Mouse (Mus musculus) heart, adult 8-10 months (tissue): ENCODE measurements around the gene Gm10318. TPM values are rescaled to one million over a fixed set of nuclear protein-coding genes. Genes with fewer than 3 reads are reported as not detected.

ENCODE experiments used
- DNase-seq: peaks from one replicate; pipeline ENCODE4 v3.0.0; 2022; ENCODE audit warnings: low spot score
- total RNA-seq, 4 experiments: library from RNA; stranded (reverse); gene quantifications; 2 replicates each; pipeline ENCODE4 v1.2.4; 2022

The Gm10318 gene
- total RNA-seq, 4 experiments from 2014 or later = not detected

GRCm38 (mm10) chr10:77890987-77891565 lies 38.4 kb downstream of the Gm10318 start:
- no peak for DNase-seq

GRCm38 (mm10) chr10:77895562-77895961 lies 42.9 kb downstream of the Gm10318 start:
- no peak for DNase-seq

- DNase-seq = no peak
These were observed 47.5 kb downstream of the Gm10318 start for GRCm38 (mm10) chr10:77900126-77900525.

- no peak for DNase-seq
These were observed 48.5 kb downstream of the Gm10318 start for GRCm38 (mm10) chr10:77900903-77901818.

GRCm38 (mm10) chr10:77901871-77902210 lies 49.2 kb downstream of the Gm10318 start:
- no peak for DNase-seq

GRCm38 (mm10) chr10:77902211-77902893 lies 49.7 kb downstream of the Gm10318 start, which contains the start of gene Lrrc3:
TSS of gene Lrrc3 (minus strand) at chr10:77902536.
- no peak for DNase-seq

GRCm38 (mm10) chr10:77902894-77903715 lies 50.4 kb downstream of the Gm10318 start:
- DNase-seq = no peak

Other genes starting within 250 kb of the Gm10318 start
- 10 to 100 TPM; 59.3 to 76.7 (median 67.5) TPM for gene Sumo3, start 246.8 kb upstream of the Gm10318 start, total RNA-seq
- 10 to 100 TPM in 3 of 4 experiments, 1 to 10 TPM in 1; 8.3 to 15.8 (median 13.9) TPM for gene Gm49325, start 246.7 kb upstream of the Gm10318 start, total RNA-seq
- gene Ube2g2, start 230.6 kb upstream of the Gm10318 start, total RNA-seq = 10 to 100 TPM; 78.9 to 82.9 (median 81.2) TPM
- gene Tspear, start 166.3 kb upstream of the Gm10318 start, total RNA-seq = not detected
- gene Gm19402, start 162.1 kb upstream of the Gm10318 start, total RNA-seq = not detected
- not detected for gene Gm9508, start 155.6 kb upstream of the Gm10318 start, total RNA-seq
- not detected for gene Gm10272, start 146.2 kb upstream of the Gm10318 start, total RNA-seq
- gene Gm10024, start 141.4 kb upstream of the Gm10318 start, total RNA-seq = not detected
- not detected for gene Gm10142, start 137.1 kb upstream of the Gm10318 start, total RNA-seq
- gene Krtap12-1, start 132.3 kb upstream of the Gm10318 start, total RNA-seq = not detected
- gene Gm10100, start 126.4 kb upstream of the Gm10318 start, total RNA-seq = not detected
- gene Gm18596, start 110.2 kb upstream of the Gm10318 start, total RNA-seq = not detected
- gene Gm9736, start 101.5 kb upstream of the Gm10318 start, total RNA-seq = not detected
- gene Gm3233, start 93.2 kb upstream of the Gm10318 start, total RNA-seq = not detected
- not detected for gene Gm3238, start 81.5 kb upstream of the Gm10318 start, total RNA-seq
- not detected for gene Gm7138, start 75.9 kb upstream of the Gm10318 start, total RNA-seq
- gene Gm3250, start 70.3 kb upstream of the Gm10318 start, total RNA-seq = not detected
- not detected for gene Gm7137, start 64.7 kb upstream of the Gm10318 start, total RNA-seq
- gene Gm9639, start 57.8 kb upstream of the Gm10318 start, total RNA-seq = not detected
- not detected for gene Gm19668, start 53.7 kb upstream of the Gm10318 start, total RNA-seq
- not detected for gene Gm9507, start 41.0 kb upstream of the Gm10318 start, total RNA-seq
- gene Gm2696, start 38.2 kb upstream of the Gm10318 start, total RNA-seq = not detected
- gene Krtap10-4, start 25.8 kb upstream of the Gm10318 start, total RNA-seq = not detected
- not detected for gene Krtap10-10, start 16.9 kb upstream of the Gm10318 start, total RNA-seq
- gene Gm36176, start 6.1 kb upstream of the Gm10318 start, total RNA-seq = not detected
- not detected for gene Gm3285, start 9.1 kb downstream of the Gm10318 start, total RNA-seq
- 1 to 10 TPM in 2 of 4 experiments, under 1 TPM in 2; 0.63 to 1.2 (median 0.92) TPM for gene Lrrc3, start 49.7 kb downstream of the Gm10318 start, total RNA-seq
- 1 to 10 TPM in 1 of 4 experiments, under 1 TPM in 3; 0.44 to 1.8 (median 0.61) TPM for gene Trpm2, start 117.7 kb downstream of the Gm10318 start, total RNA-seq
- 10 to 100 TPM; 10.7 to 13.5 (median 12.2) TPM for gene 1810043G02Rik, start 125.7 kb downstream of the Gm10318 start, total RNA-seq
- gene Pfkl, start 157.2 kb downstream of the Gm10318 start, total RNA-seq = 100 to 1,000 TPM; 124 to 159 (median 130) TPM
- gene Dnmt3l, start 189.1 kb downstream of the Gm10318 start, total RNA-seq = under 1 TPM in 2 of 4 experiments, not detected in 2; 0.38 to 0.65 TPM
- not detected for gene Aire, start 190.8 kb downstream of the Gm10318 start, total RNA-seq
- 1 to 10 TPM; 6.1 to 7.9 (median 7.0) TPM for gene Icosl, start 216.4 kb downstream of the Gm10318 start, total RNA-seq